Mouse (Mus musculus): ENCODE results near the gene Fbln1.
"Not testable (repeated sequence)": the region's sequence is repeated elsewhere in the genome, so short reads cannot be mapped to it uniquely, and the experiment has no call there.

Fbln1 gene

GRCm38 (mm10) chr15:85295544-85295943 lies 89.8 kb downstream of the Fbln1 start:
- DNase-seq (ENCODE audit: low spot score), result no peak

- no peak for DNase-seq (ENCODE audit: low spot score)
These were observed 90.2 kb downstream of the Fbln1 start for GRCm38 (mm10) chr15:85295977-85296376.

GRCm38 (mm10) chr15:85296538-85296937 lies 90.8 kb downstream of the Fbln1 start:
- no peak for DNase-seq (ENCODE audit: low spot score)

- DNase-seq (ENCODE audit: low spot score), result no peak
These were observed 92.5 kb downstream of the Fbln1 start for GRCm38 (mm10) chr15:85298167-85298781.

GRCm38 (mm10) chr15:85298946-85299345 lies 93.2 kb downstream of the Fbln1 start:
- no peak for DNase-seq (ENCODE audit: low spot score)

GRCm38 (mm10) chr15:85303241-85303640 lies 97.5 kb downstream of the Fbln1 start:
- DNase-seq (ENCODE audit: low spot score), result no peak

- no peak for DNase-seq (ENCODE audit: low spot score)
These were observed 98.2 kb downstream of the Fbln1 start for GRCm38 (mm10) chr15:85303976-85304375.

- no peak for DNase-seq (ENCODE audit: low spot score)
These were observed 101.4 kb downstream of the Fbln1 start for GRCm38 (mm10) chr15:85307061-85307660.

- DNase-seq (ENCODE audit: low spot score), result no peak
These were observed 105.4 kb downstream of the Fbln1 start for GRCm38 (mm10) chr15:85311058-85311657.

- DNase-seq (ENCODE audit: low spot score), result peak; percentile 19
These were observed 109.8 kb downstream of the Fbln1 start for GRCm38 (mm10) chr15:85315378-85316025.

GRCm38 (mm10) chr15:85316342-85317140 lies 110.8 kb downstream of the Fbln1 start:
- no peak for DNase-seq (ENCODE audit: low spot score)

GRCm38 (mm10) chr15:85319924-85320668 lies 114.3 kb downstream of the Fbln1 start:
- no peak for DNase-seq (ENCODE audit: low spot score)

GRCm38 (mm10) chr15:85323214-85323613 lies 117.5 kb downstream of the Fbln1 start:
- no peak for DNase-seq (ENCODE audit: low spot score)

- DNase-seq (ENCODE audit: low spot score), result no peak
These were observed 118.7 kb downstream of the Fbln1 start for GRCm38 (mm10) chr15:85324426-85324825.

GRCm38 (mm10) chr15:85327808-85328207 lies 122.1 kb downstream of the Fbln1 start:
- no peak for DNase-seq (ENCODE audit: low spot score)

GRCm38 (mm10) chr15:85328455-85328854 lies 122.7 kb downstream of the Fbln1 start:
- not testable (repeated sequence) for DNase-seq (ENCODE audit: low spot score)

GRCm38 (mm10) chr15:85329096-85329495 lies 123.3 kb downstream of the Fbln1 start:
- DNase-seq (ENCODE audit: low spot score), result no peak

GRCm38 (mm10) chr15:85330024-85330423 lies 124.3 kb downstream of the Fbln1 start:
- DNase-seq (ENCODE audit: low spot score), result no peak

- not testable (repeated sequence) for DNase-seq (ENCODE audit: low spot score)
These were observed 127.8 kb downstream of the Fbln1 start for GRCm38 (mm10) chr15:85333511-85333910.

GRCm38 (mm10) chr15:85334234-85334633 lies 128.5 kb downstream of the Fbln1 start:
- no peak for DNase-seq (ENCODE audit: low spot score)

GRCm38 (mm10) chr15:85335671-85336300 lies 130.0 kb downstream of the Fbln1 start, which contains the start of gene Atxn10:
Gene Atxn10 (plus strand): TSS chr15:85336245.
- DNase-seq (ENCODE audit: low spot score), result no peak
